Comparison of ENCODE assay signal across 15 mouse cellular contexts in the genomic region with DNA sequence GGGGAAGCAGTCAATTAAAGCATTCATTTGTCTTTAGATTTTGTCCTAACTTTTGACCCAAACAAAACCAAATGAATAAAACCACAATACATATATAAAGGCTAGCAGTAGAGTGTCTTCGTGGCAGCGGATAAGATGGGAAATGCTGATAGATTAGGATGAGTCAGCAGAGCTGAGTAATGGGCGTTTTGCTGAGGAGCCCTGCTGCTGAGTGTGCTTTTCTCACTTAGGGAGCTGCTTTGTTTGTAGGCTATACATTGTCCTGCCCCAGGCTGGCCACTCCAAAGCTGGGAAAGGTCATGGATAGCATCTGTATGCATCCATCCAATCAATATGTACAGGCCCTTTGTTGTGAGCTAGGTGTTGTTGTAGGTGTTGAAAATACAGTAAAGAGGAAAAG.
DNase-seq lines count a peak whose midpoint lies in the region; ATAC-seq and TF ChIP-seq lines count a peak whose summit lies in the region.
"Had no signal": no experiment of that assay in that cellular context is flagged by ENCODE, and none has a peak within 500 bp of the region (broad histone marks: within the 10 kb centered on the region; RNA-seq: fewer than 3 reads in every experiment).

No protein-coding gene starts in this region.

- 0 out of 2 replicates have a peak overlapping the region, but pooled peaks have one; percentile 33 for H3K27ac ChIP-seq in lung, embryonic 16.5 days (ENCODE audit: low read length)
- no peak overlapping the region for H3K27ac ChIP-seq in liver, embryonic 11.5 days (ENCODE audit: low read depth, low read length)
- peak overlapping the region; percentile 20 for H3K27ac ChIP-seq in stomach, postnatal 0 days (replicated peaks)
- H3K27ac ChIP-seq: embryonic facial prominence, embryonic 15.5 days; heart, embryonic 13.5 days; hindbrain, embryonic 14.5 days; neural tube, embryonic 13.5 days had no signal

- H3K4me1 ChIP-seq in lung, embryonic 16.5 days (replicated peaks; ENCODE audit: control insufficient read depth, insufficient read depth, low read length): peaks cover 21% of the 10 kb centered on the region
- 0 out of 2 replicates have a peak, but pooled peaks cover 4% of the 10 kb centered on the region for H3K4me1 ChIP-seq in liver, embryonic 11.5 days (replicated peaks; ENCODE audit: control insufficient read depth, insufficient read depth, low read length)
- peaks cover 14% of the 10 kb centered on the region; the same call in 1 of the 2 replicates for H3K4me1 ChIP-seq in stomach, postnatal 0 days (replicated peaks; ENCODE audit: control insufficient read depth, insufficient read depth)

- H3K36me3 ChIP-seq in lung, embryonic 16.5 days (ENCODE audit: control insufficient read depth, insufficient read depth, low read length): no peaks in the 10 kb centered on the region
- no peaks in the 10 kb centered on the region for H3K36me3 ChIP-seq in liver, embryonic 11.5 days (ENCODE audit: control insufficient read depth, insufficient read depth, low read length)
- no peaks in the 10 kb centered on the region for H3K36me3 ChIP-seq in stomach, postnatal 0 days (ENCODE audit: control insufficient read depth, insufficient read depth, low read length)
- H3K36me3 ChIP-seq: embryonic facial prominence, embryonic 15.5 days; heart, embryonic 13.5 days; neural tube, embryonic 13.5 days had no signal

- no peaks in the 10 kb centered on the region for H3K27me3 ChIP-seq in lung, embryonic 16.5 days (ENCODE audit: control insufficient read depth, insufficient read depth, low read depth, low read length)
- no peaks in the 10 kb centered on the region for H3K27me3 ChIP-seq in liver, embryonic 11.5 days (replicated peaks; ENCODE audit: control insufficient read depth, insufficient read depth, low read length)
- H3K27me3 ChIP-seq in stomach, postnatal 0 days (ENCODE audit: control insufficient read depth, insufficient read depth, low read length): no peaks in the 10 kb centered on the region
- H3K27me3 ChIP-seq: embryonic facial prominence, embryonic 15.5 days; heart, embryonic 13.5 days; neural tube, embryonic 13.5 days; Patski had no signal

- WGBS in lung, embryonic 16.5 days: 64% methylated on average over 3 of the region's 3 CpGs
- 52% methylated on average over 3 of the region's 3 CpGs for WGBS in liver, embryonic 11.5 days
- WGBS in stomach, postnatal 0 days: 37% methylated on average over 3 of the region's 3 CpGs

- TF ChIP-seq EP300 in stomach, postnatal 0 days (optimal IDR thresholded peaks at IDR 0.05): no peak

- intact Hi-C loops in left cerebral cortex, postnatal 4 days (cut with DNase I): no loop called here

- H3K9ac ChIP-seq in lung, embryonic 16.5 days (ENCODE audit: low read length): no peak overlapping the region
- no peak overlapping the region for H3K9ac ChIP-seq in liver, embryonic 11.5 days (ENCODE audit: low read depth, low read length)
- H3K9ac ChIP-seq in stomach, postnatal 0 days (ENCODE audit: low read length): no peak overlapping the region
- H3K9ac ChIP-seq: embryonic facial prominence, embryonic 15.5 days; heart, embryonic 13.5 days; hindbrain, embryonic 14.5 days; neural tube, embryonic 13.5 days had no signal

- ATAC-seq in lung, embryonic 16.5 days (ENCODE audit: low read depth): no peak
- ATAC-seq in liver, embryonic 11.5 days (replicated peaks; ENCODE audit: low FRiP score): peak; percentile 51
- no peak for ATAC-seq in stomach, postnatal 0 days (ENCODE audit: low FRiP score, low TSS enrichment)
- ATAC-seq in granulocyte monocyte progenitor cell, adult 5-6 weeks (replicated peaks; ENCODE audit: poor library complexity, severe bottlenecking): no peak
- ATAC-seq: Patski had no signal

- no peak for DNase-seq in lung, postnatal 4 days
- peak; percentile 7 for DNase-seq in ZHBTc4 (ENCODE audit: low read depth, low spot score)
- no peak for DNase-seq in liver, embryonic 11.5 days (ENCODE audit: low spot score)
- no peak for DNase-seq in stomach, postnatal 0 days (ENCODE audit: low spot score)
- DNase-seq in thymus, postnatal 4 days: no peak
- no peak for DNase-seq in left cerebral cortex, postnatal 4 days
- DNase-seq: cerebellum, adult 9-11 months had no signal

- no peak for TF ChIP-seq CTCF in stomach, postnatal 0 days (IDR thresholded peaks at IDR 0.05; ENCODE audit: low read depth)

- no peak overlapping the region for H3K4me2 ChIP-seq in lung, embryonic 16.5 days (ENCODE audit: low read depth, low read length)
- no peak overlapping the region for H3K4me2 ChIP-seq in liver, embryonic 11.5 days
- no peak overlapping the region for H3K4me2 ChIP-seq in stomach, postnatal 0 days (replicated peaks; ENCODE audit: low read depth)
- H3K4me2 ChIP-seq: embryonic facial prominence, embryonic 15.5 days; heart, embryonic 13.5 days; hindbrain, embryonic 14.5 days; midbrain, embryonic 11.5 days; neural tube, embryonic 13.5 days had no signal

- H3K9me3 ChIP-seq in lung, embryonic 16.5 days (ENCODE audit: control insufficient read depth, low read length): no peaks in the 10 kb centered on the region
- no peaks in the 10 kb centered on the region for H3K9me3 ChIP-seq in liver, embryonic 11.5 days (ENCODE audit: control insufficient read depth, low read length)
- H3K9me3 ChIP-seq in stomach, postnatal 0 days (ENCODE audit: control insufficient read depth, low read length): no peaks in the 10 kb centered on the region
- H3K9me3 ChIP-seq: embryonic facial prominence, embryonic 15.5 days; heart, embryonic 13.5 days; neural tube, embryonic 13.5 days had no signal

- H3K4me3 ChIP-seq in lung, embryonic 16.5 days (ENCODE audit: low read length): no peak overlapping the region
- H3K4me3 ChIP-seq in liver, embryonic 11.5 days (ENCODE audit: low read depth, low read length): no peak overlapping the region
- H3K4me3 ChIP-seq in stomach, postnatal 0 days (ENCODE audit: low read depth, low read length): no peak overlapping the region
- H3K4me3 ChIP-seq: embryonic facial prominence, embryonic 15.5 days; heart, embryonic 13.5 days; neural tube, embryonic 13.5 days had no signal
